Mouse (Mus musculus): Measurements from ENCODE around the gene Zgpat.

The Zgpat gene

DNA sequence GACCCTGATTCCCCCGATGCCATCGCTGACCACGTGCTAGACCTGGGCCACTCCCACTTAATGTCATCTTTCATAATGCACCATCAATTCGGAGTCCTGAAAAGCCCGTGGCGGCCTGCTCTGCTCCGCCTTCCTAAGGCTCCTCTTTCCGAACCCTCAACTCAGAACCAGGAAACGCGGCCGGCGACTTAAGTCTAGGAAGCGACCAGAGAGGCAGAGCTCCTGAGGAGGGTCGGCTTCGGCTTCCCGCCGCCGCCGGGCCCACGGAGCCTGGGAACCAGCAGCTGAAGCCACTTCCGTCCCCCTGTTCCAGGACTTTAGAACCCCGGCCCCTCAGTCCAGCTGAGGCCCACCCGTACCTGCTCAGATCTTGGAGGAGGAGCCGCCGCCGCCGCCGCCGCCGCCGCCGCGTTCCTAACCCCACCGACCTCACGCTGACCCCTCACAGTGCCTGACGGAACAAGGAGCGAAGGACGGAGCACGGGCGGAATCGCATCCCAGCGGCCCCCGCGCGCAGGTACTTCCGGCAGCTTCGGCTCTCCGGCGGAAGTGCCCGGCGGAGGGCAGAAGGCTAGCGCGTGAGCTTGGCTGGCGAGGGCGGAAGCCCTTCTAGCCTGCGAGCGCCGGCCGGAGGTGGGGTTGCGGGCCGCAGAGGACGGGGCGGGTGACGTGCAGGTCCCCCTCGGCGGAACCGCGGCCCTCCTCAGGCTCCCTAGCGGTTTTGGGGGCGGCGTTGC, at the start of gene Zgpat, which contains the start of gene Arfrp1:
Gene Zgpat (plus strand): TSS at position 69 of the 737 bp plus-strand sequence.
Gene Arfrp1 (minus strand): TSS at position 545 of the 737 bp plus-strand sequence.
- DNase-seq (ENCODE audit: low read depth, low spot score), result peak; percentile 90

DNA sequence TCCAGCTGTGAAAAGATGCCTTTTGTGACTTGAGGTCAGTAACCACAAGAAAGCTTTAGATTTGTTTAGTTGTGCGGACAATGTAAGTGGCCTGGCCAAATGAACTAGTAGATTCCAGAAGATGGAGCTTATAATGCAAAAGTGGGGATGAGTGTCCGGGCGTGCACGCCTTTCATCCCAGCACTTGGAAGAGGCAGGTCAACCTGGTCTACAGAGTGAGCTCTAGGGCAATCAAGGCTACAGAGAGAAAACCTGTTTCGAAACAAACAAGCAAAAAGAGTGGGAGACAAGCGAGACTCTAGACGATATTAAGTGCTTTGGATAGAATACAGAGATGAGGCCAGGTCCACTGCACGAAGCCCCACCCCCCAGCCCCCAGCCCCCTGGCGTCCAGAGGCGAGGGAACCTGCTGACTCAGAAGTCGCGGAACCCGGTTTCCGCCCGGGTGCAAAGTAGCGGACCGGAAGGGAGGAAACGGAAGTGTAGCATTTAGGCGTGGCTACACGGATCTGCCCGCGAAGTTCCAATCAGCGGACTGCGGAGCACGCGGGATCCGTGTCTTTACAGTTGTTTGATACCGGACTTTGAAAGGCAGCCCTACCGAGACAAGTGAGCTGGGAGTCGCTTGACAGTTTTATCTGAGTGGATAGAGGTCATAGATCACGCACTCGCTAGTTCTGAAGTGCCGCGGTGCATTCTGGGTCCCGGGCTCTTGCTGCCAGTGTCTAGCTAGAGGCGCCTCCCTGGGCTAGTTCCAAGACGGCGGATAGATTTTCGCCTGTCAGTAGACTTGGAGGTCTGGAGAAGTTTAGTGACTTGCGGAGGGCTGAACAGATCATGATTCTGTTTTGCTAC, 45.3 kb upstream of the Zgpat start, which contains the start of gene Rtel1:
Gene Rtel1 (plus strand): TSS at position 492 of the 855 bp plus-strand sequence.
- peak; percentile 92 for DNase-seq (ENCODE audit: low read depth, low spot score)

DNA sequence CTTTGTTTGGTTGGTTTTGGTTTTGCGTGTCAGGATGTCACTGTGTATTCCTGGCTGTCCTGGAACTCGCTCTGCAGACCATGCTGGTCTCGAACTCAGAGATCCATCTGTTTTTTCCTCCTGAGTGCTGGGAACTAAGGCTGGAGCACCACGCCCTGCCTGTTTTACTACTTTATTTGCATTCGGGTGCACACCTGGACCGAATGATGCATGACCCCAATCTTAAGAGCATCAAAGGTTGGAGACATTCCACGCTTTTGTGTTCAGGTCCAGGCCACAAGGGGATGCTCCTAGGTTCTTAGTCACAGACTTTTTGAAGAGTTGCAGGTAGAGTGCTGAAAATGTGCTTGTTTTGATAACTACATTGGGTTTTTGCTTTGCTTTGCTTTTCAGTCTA, 44.6 kb upstream of the Zgpat start:
- DNase-seq (ENCODE audit: low read depth, low spot score), result no peak

DNA sequence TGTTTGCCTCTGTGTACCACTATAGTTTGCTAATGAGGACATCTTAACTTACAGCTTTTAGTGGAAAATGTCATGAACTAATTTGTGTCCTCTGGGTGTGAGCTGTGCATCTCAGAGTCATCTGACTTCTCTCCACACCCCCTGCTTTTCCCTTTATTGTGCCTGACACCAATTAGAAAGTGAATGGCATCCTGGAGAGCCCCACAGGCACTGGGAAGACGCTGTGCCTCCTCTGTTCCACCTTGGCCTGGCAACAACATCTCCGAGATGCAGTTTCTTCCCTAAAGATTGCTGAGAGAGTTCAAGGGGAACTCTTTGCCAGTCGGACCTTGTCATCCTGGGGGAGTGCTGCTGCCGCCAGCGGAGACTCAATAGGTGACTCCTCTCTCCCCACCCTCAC, 42.6 kb upstream of the Zgpat start:
- DNase-seq (ENCODE audit: low read depth, low spot score), result no peak

DNA sequence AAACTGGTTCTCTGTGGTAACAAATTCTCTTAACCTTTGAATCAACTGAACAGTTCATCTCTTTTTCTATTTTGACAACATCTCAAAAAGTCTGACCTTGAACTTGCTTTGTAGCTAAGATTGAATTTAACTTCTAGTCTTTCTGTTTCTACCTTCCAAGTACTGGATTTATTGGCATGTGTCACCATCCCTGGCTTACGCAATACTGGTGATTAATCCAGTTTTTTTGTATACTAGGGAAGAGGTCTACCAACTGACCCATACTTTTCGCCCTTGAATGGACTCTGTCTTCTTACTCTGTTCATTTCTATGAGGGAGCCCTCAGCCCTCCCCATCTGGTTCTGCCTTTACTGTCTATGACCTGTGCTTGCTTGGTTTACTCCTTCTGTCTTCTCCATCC, 38.6 kb upstream of the Zgpat start:
- DNase-seq (ENCODE audit: low read depth, low spot score), result peak; percentile 33

DNA sequence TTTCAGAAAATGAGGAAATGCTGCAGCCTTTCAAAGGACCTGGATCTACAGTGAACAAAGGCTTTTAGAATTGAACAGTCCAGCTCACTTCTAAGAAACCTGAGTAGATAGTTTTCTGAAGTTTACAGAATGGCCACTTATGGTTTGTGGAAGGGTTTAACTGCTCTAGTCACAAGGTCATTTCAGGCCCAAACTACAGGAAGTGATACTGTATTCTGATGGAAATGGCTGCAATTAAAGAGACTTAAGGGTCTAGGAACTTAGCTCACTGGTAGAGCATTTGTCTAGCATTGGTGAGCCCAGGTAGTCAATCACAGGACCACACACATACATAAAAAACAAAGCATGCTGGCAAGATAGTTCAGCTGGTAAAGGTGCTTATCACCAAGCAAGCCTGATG, 32.2 kb upstream of the Zgpat start:
- DNase-seq (ENCODE audit: low read depth, low spot score), result no peak

DNA sequence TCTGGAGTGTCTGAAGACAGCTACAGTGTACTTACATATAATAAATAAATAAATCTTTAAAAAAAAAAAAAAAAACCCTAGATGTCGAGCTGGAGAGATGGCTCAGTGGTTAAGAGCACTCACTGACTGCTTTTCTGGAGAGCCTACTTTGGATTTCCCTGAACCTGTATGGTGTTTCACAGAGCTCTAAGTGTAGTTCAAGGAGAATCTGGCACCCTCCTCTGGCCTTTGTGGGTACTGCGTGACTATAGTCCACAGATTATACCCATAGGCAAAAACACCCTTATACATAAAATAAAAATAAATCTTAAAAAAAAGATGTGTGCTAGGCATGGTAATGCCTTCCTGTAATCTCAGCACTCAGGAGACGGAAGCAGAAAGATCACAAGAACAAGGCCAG, 30.7 kb upstream of the Zgpat start:
- DNase-seq (ENCODE audit: low read depth, low spot score), result peak; percentile 90

DNA sequence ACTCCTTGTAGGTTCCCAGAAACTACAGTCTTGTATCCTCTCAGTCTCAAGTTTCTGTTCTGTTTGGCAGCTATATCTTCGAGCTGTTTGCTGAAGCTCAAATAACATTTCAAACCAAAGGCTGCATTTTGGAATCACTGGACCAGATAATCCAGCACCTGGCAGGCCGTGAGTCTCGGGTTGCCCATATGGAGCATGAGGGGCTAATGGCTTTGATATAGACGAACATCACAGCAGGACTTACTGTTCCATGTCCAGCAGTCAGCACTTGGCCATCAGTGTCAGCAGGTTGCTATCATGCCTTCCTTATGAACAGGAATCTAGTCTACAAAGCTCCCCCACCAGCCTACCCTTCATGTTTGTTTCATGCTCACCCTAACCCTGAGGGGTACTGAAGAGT, 24.3 kb upstream of the Zgpat start:
- no peak for DNase-seq (ENCODE audit: low read depth, low spot score)

DNA sequence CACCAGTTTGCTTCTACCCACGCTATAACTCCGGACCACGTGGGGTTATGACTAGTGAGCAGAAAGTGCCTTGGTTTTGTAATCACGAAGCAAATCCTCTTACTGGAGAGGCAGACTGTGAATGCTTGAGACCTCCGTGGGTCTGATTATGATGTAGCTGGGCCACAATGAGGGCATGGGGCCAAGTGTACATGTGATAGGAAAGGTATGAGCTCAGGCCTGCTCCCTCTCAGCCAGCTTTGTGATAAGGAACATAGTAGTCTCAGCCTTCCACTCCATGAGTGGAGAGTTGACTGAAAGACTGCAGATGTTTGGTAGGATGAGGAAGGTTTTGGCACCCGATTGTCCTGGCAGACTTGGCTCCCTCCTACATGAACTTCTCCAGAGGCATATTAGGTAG, 22.0 kb upstream of the Zgpat start:
- DNase-seq (ENCODE audit: low read depth, low spot score), result no peak

DNA sequence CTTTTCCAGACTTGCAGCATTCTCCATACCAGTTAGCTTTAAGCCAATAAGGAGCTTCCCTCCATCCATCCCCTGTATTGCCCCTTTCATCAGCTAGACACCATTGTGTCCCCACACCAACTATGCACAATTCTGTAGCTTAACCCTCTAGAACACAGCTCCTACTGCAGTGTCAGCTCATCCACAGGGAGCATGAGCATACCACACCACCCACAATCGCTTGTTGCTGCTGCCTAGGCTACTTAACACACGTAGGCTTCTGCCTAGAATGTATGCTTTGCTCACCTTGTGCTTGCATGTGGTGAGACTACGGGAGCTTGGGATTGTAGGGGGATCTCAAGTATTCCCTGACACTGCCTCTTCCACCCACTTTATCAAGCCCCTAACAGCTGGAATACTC, 7.9 kb upstream of the Zgpat start:
- no peak for DNase-seq (ENCODE audit: low read depth, low spot score)

DNA sequence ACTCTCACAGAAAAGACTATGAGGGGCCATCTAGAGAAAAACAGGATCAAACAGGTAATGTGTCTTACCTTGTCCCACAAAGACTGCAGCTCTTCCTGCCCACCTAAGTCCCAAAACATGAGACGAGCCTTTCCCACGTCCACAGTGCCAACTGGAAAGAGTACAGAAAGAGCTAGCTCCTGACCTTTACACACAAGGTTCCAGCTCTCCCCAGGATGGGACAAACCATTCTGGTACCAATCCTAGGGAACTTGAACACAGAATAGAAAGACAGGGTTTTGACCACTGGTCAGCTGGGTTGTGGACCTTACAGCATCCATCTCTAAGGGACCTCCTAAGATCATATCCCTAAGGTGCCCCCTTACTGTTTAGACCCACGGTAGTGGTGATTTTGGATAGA, 782 bp upstream of the Zgpat start:
- DNase-seq (ENCODE audit: low read depth, low spot score), result no peak

DNA sequence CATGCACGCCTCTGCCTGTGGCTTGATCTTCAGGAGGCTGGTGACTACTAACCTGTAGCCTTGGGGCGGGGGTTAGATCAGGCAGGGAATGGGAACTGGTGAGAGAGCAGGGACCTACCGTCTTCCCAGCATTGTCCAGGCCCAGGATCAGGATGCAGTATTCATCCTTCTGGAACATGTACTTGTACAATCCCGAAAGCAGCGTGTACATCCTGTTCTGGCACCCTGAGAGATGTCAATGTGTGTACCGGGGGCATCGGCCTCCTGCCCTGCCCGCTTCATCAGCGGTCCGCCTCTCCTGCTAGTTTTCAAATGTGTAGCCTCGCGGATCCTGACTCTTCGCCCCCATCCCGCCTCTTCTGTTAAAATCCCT, 255 bp upstream of the Zgpat start:
- no peak for DNase-seq (ENCODE audit: low read depth, low spot score)

DNA sequence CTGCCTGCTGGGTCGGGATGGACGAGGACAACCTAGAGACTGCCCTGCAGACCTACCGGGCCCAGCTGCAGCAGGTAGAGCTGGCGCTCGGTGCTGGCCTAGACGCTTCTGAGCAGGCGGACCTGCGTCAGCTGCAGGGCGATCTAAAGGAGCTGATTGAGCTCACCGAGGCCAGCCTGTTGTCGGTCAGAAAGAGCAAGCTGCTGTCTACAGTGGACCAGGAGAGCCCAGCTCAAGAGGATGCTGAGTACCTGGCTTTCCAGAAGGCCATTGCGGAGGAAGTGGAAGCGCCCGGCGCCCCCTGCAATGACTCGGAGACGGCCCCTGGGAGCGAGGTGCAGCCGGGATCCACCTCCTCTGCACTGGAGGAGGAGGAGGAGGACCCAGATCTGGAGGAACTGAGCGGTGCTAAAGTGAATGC, 937 bp downstream of the Zgpat start:
- no peak for DNase-seq (ENCODE audit: low read depth, low spot score)

DNA sequence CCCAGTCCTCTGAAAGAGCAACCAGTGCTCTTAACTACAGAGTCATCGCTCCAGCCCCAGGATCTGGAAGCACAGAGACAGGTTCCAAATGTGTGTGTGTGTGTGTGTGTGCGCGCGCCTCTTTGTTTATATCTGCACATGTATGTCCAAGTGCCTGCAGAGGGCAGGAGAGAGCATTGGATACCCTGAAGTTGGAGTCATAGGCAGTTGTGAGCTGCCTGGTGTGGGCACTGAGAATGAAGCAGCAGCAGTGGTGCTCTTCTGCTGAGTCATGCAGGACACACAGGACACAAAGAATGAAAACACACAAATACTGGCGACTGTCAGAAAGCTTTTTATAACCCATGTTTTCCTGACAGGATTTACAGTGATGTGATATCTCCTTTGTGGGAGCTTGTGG, 5.3 kb downstream of the Zgpat start:
- DNase-seq (ENCODE audit: low read depth, low spot score), result peak; percentile 47

DNA sequence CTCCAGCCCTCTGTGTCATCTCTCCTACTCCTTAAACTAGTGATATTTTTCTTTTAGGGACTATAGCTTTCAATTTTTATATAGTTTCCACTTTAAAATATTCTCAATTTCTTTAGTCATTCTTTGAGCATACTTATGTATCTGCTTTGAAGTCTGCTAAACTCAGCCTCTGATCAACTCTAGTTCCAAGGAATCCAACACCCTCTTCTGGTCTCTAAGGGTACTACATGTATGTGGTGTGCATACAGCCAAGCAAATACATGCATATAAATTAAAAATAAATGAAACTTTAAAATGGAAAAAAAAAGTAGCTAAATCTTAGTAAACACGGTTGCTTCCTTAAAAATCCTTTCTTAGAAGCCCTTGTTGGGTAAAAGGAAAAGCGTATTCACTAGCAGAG, 11.1 kb downstream of the Zgpat start:
- DNase-seq (ENCODE audit: low read depth, low spot score), result peak; percentile 74

DNA sequence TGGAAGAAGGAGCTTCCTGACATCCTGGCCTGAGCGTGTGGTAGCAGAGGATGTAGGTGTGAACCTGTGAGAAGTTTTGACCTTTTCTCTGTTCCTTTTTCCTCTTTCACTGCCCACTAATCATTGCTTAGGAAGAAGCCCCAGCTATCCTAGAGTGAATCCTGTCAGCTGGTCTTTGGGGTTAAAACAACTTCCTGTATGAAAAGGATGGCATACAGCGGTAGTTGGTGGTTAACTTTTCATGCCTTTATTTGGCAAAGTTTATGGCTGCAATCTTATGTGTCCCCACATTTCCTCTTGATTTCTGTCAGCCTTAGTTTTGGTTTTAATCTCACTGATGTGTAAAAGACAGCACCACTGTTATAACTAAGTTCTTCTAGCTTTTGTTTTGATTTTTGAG, 12.5 kb downstream of the Zgpat start:
- no peak for DNase-seq (ENCODE audit: low read depth, low spot score)

DNA sequence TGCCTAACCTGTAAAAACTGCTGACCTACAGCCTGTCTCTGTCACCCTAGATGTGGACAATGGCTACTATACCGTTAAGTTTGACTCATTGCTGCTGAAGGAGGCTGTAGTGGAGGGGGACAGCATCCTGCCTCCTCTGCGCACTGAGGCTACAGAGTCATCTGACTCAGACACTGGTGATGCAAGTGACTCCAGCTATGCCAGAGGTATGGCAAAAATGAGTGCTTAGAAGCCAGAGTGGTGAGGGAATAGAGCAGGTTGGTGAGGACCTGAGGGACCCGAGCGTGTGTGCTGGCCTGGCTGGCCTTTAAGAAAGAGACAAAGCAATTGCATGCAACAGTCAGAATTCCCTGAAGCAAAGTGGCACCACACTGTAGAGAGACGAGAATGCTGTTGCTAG, 14.0 kb downstream of the Zgpat start:
- peak; percentile 51 for DNase-seq (ENCODE audit: low read depth, low spot score)

DNA sequence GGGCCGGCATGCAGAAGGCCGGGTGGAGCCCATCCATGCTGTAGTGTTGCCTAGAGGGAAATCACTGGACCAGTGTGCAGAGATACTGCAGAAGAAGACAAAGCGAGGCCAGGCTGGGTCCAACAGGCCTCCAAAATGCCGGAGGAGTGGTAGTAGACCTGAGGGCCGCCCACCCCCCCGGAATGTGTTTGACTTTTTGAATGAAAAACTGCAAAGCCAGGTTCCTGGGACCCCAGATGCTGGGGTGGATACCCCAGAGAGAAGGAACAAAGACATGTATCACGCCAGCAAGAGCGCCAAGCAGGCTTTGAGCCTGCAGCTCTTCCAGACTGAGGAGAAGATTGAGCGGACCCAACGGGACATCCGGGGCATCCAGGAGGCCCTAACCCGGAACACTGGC, 15.1 kb downstream of the Zgpat start, which contains the start of gene Lime1:
Gene Lime1 (plus strand): TSS at position 301 of the 400 bp plus-strand sequence.
- no peak for DNase-seq (ENCODE audit: low read depth, low spot score)

DNA sequence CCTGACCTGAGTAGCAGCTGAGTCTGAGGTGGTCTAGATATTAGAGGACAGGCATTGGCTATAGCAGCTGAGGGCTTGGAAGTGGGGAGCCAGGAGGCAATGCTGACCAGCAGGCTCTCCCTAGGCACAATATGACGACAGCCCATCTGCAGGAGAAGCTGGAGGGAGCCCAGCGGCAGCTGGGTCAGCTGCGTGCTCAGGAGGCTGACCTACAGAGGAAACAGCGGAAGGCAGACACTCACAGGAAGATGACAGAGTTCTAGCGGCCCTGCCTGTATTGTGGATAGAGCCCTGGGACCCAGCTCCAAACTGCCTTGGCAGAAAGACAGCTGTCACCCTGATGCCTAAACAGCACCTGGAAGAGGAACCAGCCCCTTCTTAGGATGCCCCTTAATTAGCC, 15.5 kb downstream of the Zgpat start:
- no peak for DNase-seq (ENCODE audit: low read depth, low spot score)

DNA sequence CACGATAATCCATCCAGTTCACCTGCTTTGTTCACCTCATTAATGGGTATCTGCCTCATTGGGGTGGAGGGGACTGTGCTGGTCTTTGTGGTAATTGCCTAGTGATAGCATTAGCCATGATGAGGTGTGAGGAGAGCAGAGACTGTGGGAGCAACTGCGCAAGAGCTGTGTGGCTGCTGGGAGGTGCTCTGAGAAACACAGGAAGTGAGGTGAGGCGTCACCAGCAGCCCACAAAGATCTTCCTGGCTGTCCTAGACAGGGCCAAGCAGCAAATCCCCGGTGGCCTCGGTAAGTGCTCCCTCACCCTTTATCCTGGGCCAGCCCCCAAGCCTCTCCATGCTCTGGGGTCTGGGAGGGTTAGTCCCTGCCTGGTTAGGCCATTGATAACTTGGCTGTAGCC, 16.4 kb downstream of the Zgpat start:
- no peak for DNase-seq (ENCODE audit: low read depth, low spot score)

DNA sequence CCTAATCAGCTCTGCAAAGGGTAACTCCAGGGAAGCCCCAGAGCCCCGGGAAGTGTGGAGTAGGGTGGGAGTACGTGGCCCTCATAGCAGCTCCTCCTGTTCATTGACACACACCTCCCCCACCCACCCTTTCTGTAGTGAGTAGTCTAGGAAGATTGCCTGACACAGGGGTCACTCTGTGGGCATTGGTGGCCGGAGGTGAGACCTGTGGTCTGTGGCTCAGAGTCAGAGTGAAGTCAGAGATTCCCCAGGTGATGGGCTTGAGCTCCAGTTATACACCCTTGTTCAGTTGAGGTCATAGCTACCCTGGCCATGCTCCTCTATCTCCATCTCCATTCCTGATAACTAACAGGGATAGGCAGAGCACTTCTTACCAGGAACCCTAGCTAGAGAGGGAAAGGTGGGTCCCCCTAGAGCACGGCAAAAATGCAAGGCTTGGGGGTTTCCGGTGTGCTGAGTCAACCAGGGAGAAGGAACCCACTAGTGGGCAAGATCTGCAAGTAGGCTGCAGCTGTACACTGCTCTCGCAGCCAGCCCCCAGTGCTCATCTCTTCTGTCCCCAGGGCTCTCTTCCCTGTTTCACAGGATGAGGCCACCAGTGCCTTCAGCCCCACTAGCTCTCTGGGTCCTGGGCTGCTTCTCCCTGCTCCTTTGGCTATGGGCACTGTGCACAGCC, 17.0 kb downstream of the Zgpat start:
- no peak for DNase-seq (ENCODE audit: low read depth, low spot score)

DNA sequence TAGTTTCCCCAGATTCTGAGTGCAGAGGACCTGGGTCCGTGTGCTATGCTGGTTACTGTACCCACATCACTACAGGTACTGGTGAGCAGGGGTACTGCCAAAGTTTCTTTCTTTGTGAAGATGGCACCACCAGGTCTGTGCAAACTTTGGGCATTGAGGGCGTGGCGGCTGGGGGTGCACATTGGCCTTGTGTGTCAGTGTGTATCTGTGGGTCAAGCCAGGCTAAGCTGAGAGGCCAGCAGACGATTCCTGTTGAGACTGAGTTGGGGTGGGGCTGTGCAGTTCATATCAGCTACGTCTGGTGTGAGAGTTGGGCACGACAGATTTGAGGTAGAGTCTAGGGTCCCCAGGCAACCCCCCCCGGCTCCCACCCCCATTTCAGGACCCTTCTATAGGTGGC, 19.7 kb downstream of the Zgpat start:
- DNase-seq (ENCODE audit: low read depth, low spot score), result no peak
